Mouse (Mus musculus) cerebellum, postnatal 36 days (tissue): Measurements from ENCODE around the gene Gm21958.
"Not testable (repeated sequence)": the region's sequence is repeated elsewhere in the genome, so short reads cannot be mapped to it uniquely, and the experiment has no call there.

Experiments
- DNase-seq, 2 experiments: peaks; one replicate each; pipeline ENCODE4 v3.0.0; 2021 to 2022; ENCODE audit warnings: mixed read lengths in 2 of 2

Gm21958 gene

DNA sequence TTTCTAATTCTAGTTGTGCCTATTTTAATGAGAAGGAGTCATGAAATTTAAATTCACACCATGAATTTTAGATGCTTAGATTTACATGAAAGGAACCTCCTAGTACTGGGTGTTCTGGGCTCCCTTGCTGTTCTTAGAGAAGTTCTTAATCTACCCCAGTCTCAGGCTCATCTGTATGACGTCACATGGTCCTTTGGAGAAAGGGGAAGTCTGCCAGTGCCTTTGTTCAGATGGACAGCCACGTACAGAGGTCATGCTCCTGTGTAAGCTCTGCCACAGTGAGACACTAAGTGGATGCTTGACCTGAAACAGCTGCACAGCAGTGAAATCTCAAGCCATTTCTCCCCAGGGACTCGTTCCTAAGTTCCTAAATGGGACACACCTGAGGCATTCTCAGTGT lies 4.8 kb upstream of the Gm21958 start:
- DNase-seq = no peak

DNA sequence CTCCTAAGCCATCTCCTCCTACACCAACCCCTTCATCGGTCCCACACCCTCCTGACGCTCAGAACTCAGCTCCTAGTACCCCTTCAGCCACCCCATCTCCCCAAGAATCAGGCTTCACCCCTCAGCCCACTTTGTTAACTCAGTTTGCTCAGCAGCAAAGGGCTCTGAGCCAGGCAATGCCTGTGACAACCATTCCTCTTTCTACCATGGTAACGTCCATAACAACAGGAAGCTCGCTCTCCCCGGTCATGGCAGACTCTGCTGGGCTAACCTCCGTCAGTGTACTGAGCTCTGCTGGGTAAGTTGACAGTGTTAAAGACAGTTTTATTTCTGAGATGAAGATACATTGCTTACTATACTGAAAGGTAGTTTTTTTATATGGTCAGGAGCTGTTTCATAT lies 3.2 kb upstream of the Gm21958 start:
- DNase-seq = no peak

DNA sequence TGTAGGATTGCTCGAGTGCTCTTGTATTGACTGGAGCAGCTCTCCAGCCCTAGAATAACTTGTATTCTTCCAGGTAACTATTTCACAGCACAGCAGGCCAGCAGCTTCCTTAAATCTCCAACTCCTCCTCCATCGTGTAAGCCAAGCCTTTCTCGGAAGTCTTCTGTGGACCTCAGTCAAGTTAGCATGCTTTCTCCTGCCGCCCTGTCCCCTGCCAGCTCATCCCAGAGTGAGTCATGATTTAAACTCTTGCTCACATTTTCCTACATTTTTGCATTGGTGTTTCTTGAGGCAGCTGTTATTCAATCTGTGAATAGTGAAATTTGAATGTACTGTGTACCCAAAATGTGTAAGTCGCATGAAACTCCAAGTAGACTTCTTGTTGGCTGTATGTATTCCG lies 1.3 kb upstream of the Gm21958 start:
- DNase-seq = no peak

DNA sequence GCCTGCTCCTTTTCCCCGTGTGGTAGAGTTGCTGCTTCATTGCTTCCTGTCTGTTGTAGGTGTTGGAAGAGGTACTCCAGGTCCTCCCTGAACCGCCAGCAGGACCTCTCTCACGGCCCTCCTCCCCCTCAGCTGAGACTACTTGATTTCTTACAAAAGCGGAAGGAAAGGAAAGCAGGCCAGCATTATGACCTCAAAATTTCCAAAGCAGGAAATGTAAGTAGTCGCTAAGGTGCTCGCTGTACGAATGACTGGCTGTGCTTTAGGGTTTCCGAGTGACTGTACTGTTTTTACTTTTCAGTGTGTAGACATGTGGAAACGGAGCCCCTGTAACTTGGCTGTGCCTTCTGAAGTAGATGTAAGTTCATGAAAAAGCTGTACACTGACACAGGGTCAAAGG lies 5.2 kb downstream of the Gm21958 start:
- DNase-seq = no peak

DNA sequence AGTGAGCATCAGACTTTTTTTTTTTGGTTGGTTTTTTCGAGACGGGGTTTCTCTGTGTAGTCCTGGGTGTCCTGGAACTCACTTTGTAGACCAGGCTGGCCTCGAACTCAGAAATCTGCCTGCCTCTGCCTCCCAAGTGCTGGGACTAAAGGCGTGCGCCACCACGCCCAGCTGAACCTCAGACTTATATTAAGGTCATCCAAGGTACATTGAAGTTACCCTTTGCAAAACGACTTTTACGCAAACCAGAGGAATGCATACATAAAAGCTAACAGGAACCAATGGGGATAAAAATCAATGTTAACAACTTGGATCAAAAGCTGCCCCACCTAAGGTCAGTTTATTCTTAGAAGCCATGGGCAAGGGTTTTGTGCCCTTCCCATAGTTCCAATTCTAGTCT lies 10.0 kb downstream of the Gm21958 start:
- not testable (repeated sequence) for DNase-seq

DNA sequence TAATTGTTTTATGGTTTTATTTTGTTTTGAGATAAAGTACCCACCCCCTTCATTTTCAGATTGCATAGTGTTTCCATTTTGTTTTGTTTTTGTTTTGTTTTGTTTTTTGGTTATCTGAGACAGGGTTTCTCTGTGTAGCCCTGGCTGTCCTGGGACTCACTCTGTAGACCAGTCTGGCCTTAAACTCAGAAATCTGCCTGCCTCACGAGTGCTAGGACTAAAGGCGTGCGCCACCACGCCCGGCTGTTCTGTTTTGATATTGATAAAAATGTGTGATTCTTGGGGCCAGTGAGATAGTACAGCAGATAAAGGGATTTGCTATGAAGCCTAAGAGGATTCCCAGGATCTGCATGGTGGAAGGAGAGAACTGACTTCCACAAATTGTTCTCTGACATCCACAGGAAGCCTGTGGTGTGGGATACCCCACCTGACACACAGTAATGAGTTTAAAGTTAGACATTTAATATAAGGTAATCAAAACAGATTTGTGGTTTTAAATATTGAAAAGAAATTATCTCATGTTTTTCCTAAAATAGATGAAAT lies 14.3 kb downstream of the Gm21958 start:
- DNase-seq = no peak

DNA sequence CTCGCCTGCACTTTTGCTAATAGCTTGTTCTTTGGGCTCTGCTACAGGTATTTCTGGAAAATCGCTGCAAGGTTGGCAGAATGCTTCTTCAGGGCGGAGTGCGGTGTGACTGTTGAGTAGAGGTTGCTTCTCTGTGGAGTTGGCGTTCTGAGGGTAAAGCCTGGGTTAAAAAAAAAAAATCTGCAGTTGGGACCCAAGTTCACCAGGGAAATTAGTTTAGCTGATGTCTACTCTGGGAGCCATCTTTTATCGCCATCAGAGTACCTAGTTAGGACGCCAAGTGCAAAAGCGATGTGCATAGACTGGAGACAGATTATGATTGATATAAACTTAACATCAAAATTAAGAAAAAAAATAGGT lies 21.1 kb downstream of the Gm21958 start:
- DNase-seq = no peak

DNA sequence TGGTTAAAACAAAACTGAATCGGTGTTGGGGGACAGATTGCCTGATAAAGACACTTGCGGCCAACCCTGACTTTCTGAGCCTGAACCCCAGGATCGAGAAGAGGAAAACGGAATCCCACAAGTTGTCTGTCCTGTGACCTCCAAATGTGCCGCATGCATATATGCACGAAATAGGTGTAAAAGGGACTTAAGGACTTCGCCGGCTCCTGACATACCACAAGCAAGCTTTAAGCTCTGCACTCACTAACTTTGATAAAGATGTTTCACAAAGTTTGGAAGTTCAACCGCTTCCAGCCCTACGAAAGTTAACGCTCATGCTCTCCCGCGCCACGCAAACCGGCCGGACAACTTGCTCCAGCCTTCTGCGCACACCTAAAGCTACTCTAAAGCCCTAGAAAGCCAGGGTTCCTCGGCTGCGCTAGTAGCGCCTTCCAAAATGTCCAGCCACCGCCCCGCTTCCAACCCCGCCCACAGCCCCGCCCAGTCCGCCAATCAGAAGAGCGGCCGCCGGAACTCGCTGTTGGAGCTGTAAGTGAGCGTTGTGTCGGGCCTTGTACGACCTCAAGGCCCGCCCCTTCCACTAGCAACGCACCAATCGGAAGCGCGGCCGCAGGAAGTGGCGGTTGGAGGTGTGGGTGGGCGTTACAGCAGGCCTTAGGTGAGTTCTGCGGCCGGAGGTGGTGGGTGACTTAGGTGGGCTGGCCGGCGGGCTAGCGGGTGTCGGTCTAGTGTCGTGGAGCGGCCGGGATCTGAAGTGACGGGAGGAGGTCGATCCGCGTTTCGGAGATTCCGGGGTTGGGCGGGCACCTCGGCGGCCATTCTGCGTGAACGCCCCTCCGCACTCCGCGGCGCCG lies 21.7 kb downstream of the Gm21958 start, which contains the start of gene Supt20:
TSS of gene Supt20 (plus strand) at position 606 of the 854 bp plus-strand sequence.
- DNase-seq = peak; percentile 89 to 92

DNA sequence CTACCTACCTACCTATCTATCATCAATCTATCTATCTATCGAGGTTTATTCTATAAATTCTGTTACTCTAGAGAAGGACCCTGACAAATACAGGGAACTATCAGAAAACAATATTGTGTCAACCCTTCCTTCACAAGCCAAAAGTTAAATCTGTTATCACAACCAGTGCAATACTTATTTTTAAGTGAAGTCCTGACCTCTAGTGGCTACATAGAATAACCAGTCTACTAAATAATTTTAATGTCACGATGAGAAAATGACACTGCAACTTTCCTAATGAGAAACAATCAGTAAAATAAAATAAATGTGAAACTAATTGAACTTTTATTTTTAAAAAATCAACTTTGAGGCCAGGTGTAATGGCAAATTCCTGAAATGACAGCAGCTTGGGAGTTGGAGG lies 25.1 kb downstream of the Gm21958 start:
- no peak for DNase-seq

DNA sequence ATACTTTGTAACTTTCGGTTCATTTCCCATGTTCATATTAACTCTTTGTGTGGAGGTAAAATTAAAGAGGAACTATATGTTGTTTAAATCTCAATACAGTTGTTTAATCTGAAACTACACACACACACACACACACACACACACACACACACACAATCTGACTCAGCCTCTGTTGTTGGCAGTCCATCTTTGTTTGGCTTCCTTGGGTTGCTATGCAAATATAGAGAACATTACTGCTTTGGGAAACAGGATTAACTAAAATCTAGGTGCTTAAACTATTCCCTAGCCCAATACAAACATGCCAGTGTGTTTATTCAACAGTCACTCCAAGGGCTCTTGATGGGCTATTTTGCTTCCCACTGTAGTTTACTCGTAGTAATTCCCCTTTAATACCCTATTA lies 26.9 kb downstream of the Gm21958 start:
- no peak for DNase-seq

DNA sequence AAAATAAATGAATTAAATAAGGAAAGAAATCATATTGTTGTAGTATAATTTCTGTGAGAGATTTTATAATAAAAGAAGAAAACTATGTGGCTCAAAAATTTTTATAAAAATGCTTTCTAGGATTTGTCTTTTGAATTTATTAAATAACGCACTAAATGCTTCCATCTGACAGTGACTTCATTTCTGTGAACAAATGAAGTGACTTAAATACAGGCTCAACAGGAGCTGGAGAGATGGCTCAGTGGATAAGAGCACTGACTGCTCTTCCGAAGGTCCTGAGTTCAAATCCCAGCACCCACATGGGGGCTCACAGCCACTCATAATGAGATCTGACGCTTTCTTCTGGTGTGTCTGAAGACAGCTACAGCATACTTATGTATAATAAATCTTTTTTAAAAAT lies 29.0 kb downstream of the Gm21958 start:
- no peak for DNase-seq

DNA sequence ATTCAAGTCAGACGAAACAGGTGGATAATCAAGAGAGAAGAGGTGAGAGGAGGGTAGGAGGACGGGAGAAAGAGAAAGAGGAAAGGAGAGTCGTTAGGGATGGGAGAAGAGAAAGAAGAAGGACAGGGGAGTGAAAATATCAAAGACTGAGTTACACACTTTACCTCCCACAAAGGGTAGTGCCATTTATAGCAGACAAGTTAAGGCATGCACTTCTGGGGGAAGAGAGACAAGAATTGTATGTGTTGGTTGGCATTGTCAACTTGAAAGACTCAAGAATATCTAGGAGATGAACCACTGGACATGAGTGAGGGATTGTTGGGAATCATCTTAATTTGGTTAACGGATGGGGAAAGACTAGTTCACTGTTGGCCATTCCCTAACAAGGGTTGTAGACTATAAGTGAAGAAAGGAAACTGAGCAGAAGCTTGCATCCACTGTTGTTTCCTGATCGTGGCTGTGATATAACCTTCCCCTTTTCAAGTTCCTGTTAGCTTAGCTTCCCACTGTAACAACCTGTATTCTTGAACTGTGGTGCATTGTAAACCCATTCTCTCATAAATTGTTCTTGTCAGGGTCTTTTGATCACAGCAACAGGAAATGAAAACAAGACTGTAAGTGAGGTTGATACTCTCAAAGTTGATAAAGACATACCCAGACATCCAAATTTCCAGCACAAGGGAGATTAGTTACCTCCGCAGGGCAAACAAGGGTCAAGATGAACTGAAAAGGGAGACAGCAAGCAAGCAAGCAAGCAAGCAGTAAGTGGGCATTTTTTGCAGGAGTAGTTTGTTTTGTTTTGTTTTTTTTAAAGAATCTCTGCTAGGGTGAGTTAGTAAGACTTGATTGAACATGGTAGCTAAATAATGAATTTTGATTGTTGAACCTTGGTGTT lies 32.6 kb downstream of the Gm21958 start:
- no peak for DNase-seq

DNA sequence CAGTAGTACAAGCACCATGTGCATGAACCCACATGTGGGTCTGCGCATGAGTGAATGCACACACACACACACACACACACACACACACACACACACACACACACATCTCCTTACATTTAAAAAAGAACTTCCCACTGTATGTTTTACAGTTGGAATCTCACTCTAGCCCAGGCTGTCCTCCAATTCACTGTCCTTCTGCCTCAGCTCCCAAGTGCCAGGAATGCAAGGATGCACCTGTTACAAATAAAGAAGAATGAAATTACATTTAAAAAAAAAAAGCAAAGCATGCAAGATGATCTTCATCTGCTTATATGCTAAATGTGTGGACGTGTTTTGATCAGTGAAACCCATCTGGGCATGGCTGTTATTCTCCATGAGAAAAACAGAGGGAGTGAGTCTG lies 37.3 kb downstream of the Gm21958 start:
- DNase-seq = no peak

DNA sequence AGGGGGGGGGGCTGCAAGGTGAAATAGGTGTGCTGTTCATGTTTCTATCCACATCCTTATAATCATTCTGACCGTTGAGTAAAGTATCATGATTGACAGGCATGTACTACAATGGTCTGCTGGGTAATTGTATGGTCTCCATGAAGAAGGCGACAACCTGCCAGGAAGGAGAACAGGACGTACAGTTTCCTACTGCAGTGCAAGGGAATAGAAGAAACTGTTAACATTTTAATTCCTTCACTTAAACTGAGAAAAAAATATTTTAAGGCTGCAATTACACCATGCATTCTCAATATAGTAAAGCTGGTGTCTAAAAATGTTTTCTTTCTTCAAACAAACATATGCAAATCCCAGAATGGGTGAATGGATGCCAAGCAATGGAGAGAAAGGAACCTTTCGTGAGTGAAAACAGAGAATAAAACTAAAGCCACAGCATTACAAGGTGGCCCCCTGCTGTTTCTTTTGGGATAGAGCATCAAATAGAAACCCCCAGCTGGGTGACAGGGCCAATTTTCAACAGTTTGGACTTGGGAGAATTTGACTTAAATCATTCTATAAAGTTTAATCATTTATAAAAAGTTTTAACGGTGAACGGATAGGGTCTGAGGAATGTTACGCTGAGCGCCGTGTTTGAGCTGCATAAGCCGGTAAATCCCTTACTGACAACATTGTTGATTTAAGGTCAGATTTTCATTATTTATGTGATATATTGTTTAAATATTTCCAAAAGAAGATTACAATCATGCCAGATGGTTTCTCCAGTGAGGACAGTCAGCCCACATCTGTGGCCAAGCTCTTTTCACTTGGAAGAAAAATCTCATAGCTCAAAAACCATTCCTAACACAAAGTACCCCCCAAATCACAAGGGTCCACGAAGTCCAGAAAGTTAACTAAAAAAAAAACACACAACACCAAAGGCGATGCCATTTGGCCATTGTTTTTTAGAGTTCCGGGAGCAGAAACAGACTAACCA lies 41.3 kb downstream of the Gm21958 start:
- DNase-seq = no peak

DNA sequence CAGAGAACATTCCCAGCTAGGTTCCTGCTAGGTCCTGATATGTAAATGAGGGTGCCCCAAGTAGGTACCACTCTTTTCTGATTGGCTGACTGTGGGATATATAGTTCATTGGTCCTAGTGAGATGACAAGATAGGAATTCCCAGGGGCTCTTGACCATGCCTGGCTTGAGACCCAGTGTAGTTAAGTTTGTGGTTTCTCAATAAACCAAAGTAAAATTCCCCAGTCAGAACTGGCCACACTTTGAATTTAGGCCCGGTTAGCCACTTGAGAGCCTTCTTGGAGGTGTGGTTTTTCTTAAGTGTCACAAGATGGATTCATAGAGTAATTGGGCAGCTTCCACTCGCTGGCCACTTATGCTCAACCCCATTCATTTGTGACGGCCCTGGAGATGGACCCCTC lies 42.0 kb downstream of the Gm21958 start:
- no peak for DNase-seq

DNA sequence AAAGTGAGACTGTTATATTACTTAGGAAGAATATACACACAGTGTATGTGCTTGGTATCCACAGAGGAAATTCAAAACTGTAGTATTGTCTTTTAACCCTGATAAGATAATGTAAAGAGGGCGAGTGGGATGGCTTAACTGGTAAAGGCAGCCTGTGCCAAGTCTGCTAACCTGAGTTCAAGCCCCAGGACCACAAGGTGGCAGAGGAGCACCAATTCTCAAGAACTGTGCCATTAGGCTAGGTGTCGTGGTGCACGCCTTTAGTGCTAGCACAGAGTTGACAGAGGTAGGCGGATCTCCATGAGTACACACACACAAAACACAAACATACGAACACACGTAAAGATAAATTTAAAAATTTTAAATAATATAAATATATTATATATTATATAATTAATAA lies 44.6 kb downstream of the Gm21958 start:
- DNase-seq = no peak

DNA sequence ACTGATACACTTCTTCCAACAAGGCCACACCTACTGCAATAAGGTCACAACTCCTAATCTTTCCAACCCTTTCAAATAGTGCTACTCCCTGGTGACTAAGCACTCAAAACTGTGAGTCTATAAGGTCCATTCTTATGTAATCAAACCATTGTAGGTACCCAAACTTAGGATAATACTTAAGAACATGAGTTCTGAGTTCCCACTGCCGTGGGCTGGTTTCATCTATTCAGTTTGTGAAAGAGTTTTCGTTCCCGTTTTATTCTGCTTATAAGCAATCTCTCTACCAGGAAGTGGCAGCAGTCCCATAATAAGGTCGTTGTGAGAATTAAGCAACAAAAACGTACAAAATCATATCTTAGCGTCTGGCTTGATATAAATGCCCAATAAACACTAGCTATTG lies 45.4 kb downstream of the Gm21958 start:
- DNase-seq = no peak

DNA sequence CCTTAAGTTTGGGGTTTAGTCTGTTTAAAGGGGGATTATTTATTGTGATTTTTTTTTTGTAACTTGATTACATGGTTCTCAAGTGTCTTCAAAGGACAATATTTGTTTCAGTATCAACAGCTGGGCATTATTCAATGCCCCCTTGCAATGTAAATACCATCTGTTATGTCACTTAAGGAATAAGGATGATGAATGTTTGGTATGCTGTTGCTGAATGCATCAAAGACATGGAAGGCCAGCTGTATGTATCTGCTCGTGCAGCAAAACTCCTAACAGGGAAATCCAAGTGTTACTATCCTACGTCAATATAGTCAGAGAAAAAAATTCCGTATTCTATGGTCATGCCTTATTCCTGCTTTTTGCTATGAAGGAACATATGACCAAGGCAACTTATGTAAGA lies 46.0 kb downstream of the Gm21958 start:
- DNase-seq = no peak
